Mouse (Mus musculus): ENCODE data around the gene Mypn. TPM values are rescaled to one million over a fixed set of nuclear protein-coding genes. Genes with fewer than 3 reads are reported as not detected.

Gene Mypn
- total and polyA plus RNA-seq, 3 experiments, result 0.17 to 0.81 (median 0.39) TPM

- no peak for TF ChIP-seq ZC3H11A (IDR thresholded peaks at IDR 0.05; ENCODE audit: low read depth, low read length)
- no peak for TF ChIP-seq TBP (conservative IDR thresholded peaks at IDR 0.05; ENCODE audit: low read depth, low read length)
- TF ChIP-seq JUND (conservative IDR thresholded peaks at IDR 0.05; ENCODE audit: low read depth, low read length), result no peak
- no peak for TF ChIP-seq MEF2A (IDR thresholded peaks at IDR 0.05; ENCODE audit: borderline replicate concordance, low read depth, low read length)
- no peak for TF ChIP-seq CHD2 (IDR thresholded peaks at IDR 0.05; ENCODE audit: low read length)
- TF ChIP-seq BHLHE40 (IDR thresholded peaks at IDR 0.05; ENCODE audit: low read depth, low read length), result no peak
- no peak for TF ChIP-seq RCOR1 (conservative IDR thresholded peaks at IDR 0.05; ENCODE audit: low read depth, low read length)
- TF ChIP-seq KAT2A (IDR thresholded peaks at IDR 0.05; ENCODE audit: insufficient replicate concordance, low read length), result no peak
- no peak for TF ChIP-seq IRF4 (IDR thresholded peaks at IDR 0.05; ENCODE audit: low read depth, low read length)
- TF ChIP-seq ZNF384 (IDR thresholded peaks at IDR 0.05; ENCODE audit: low read depth, low read length), result no peak
- no peak for TF ChIP-seq SIN3A (IDR thresholded peaks at IDR 0.05; ENCODE audit: low read length)
- TF ChIP-seq EP300 (IDR thresholded peaks at IDR 0.05; ENCODE audit: low read length), result no peak
- TF ChIP-seq JUN (IDR thresholded peaks at IDR 0.05; ENCODE audit: insufficient read depth, low read depth, low read length), result no peak
- no peak for TF ChIP-seq POLR2AphosphoS2 (IDR thresholded peaks at IDR 0.05; ENCODE audit: low read depth, low read length)
- no peak for TF ChIP-seq MXI1 (IDR thresholded peaks at IDR 0.05; ENCODE audit: low read depth, low read length)
- Histone ChIP-seq H3K4me3 (replicated peaks in 1 of 3; ENCODE audit: low read depth in 2 of 3, low read length in 2 of 3, poor library complexity in 1 of 3) (no peak overlapping the region), H3K27ac (ENCODE audit: insufficient read depth, low read depth) (no peak overlapping the region), H3K79me2 (replicated peaks; ENCODE audit: control insufficient read depth, extremely low read depth, insufficient read depth, poor library complexity, severe bottlenecking) (no peaks in the 10 kb centered on the region), H3K9ac (ENCODE audit: insufficient read depth, low read depth) (no peak overlapping the region), H3K4me1 (ENCODE audit: control insufficient read depth in 1 of 2, insufficient read depth in 2 of 2) (no peaks in the 10 kb centered on the region), H3K4me2 (ENCODE audit: insufficient read depth, low read depth, poor library complexity, severe bottlenecking) (no peak overlapping the region), H3K36me3 (replicated peaks in 1 of 2; ENCODE audit: control insufficient read depth in 1 of 2, insufficient read depth in 1 of 2, low read length in 1 of 2) (no peaks in the 10 kb centered on the region), H3K9me3 (replicated peaks; ENCODE audit: low read length) (peaks cover 3% of the 10 kb centered on the region), H3K27me3 (replicated peaks) (no peaks in the 10 kb centered on the region)
- in situ Hi-C loops (cut with MboI; ENCODE audit: low pct_ligation_motif_present, low pct_unique_long_range_greater_than_20kb, low sequenced_read_pairs) (no loop called here), dilution Hi-C loops (cut with MboI; ENCODE audit: extremely low pct_ligation_motif_present, extremely low pct_unique_long_range_greater_than_20kb, low sequenced_read_pairs) (no loop called here)
- no peak for DNase-seq (ENCODE audit: extremely low read depth)
Observed at GRCm38 (mm10) chr10:63113716-63114360, 89.9 kb downstream of the Mypn start.

GRCm38 (mm10) chr10:63113027-63113604 is 90.6 kb downstream of the Mypn start:
- TF ChIP-seq CTCF (conservative IDR thresholded peaks at IDR 0.05 in 1 of 2, IDR thresholded peaks at IDR 0.05 in 1 of 2; ENCODE audit: low read depth in 2 of 2, low read length in 2 of 2), result peak in 1 of 2 experiments; percentile 66; a peak in 2 of 4 replicates
- TF ChIP-seq TBP (conservative IDR thresholded peaks at IDR 0.05; ENCODE audit: low read depth, low read length), result no peak
- TF ChIP-seq RAD21 (IDR thresholded peaks at IDR 0.05; ENCODE audit: low read depth, low read length), result peak; percentile 70
- TF ChIP-seq SMC3 (IDR thresholded peaks at IDR 0.05; ENCODE audit: low read depth, low read length), result peak; percentile 47
- dilution Hi-C loops (cut with MboI; ENCODE audit: extremely low pct_ligation_motif_present, extremely low pct_unique_long_range_greater_than_20kb, low sequenced_read_pairs), result no loop called here
- Histone ChIP-seq H3K36me3 (replicated peaks in 1 of 2; ENCODE audit: control insufficient read depth in 1 of 2, insufficient read depth in 1 of 2, low read length in 1 of 2) (no peaks in the 10 kb centered on the region), H3K9me3 (replicated peaks; ENCODE audit: low read length) (peaks cover 3% of the 10 kb centered on the region), H3K4me1 (ENCODE audit: control insufficient read depth in 1 of 2, insufficient read depth in 2 of 2) (no peaks in the 10 kb centered on the region), H3K9ac (ENCODE audit: insufficient read depth, low read depth) (no peak overlapping the region), H3K79me2 (replicated peaks; ENCODE audit: control insufficient read depth, extremely low read depth, insufficient read depth, poor library complexity, severe bottlenecking) (no peaks in the 10 kb centered on the region), H3K4me2 (ENCODE audit: insufficient read depth, low read depth, poor library complexity, severe bottlenecking) (no peak overlapping the region), H3K27ac (ENCODE audit: insufficient read depth, low read depth) (no peak overlapping the region), H3K4me3 (replicated peaks in 1 of 3; ENCODE audit: low read depth in 2 of 3, low read length in 2 of 3, poor library complexity in 1 of 3) (no peak overlapping the region), H3K27me3 (replicated peaks) (no peaks in the 10 kb centered on the region)
- DNase-seq (ENCODE audit: extremely low read depth), result peak; percentile 51
- in situ Hi-C loops (cut with MboI; ENCODE audit: low pct_ligation_motif_present, low pct_unique_long_range_greater_than_20kb, low sequenced_read_pairs), result no loop called here

Measured in CH12.LX (cell line).